Mouse (Mus musculus) embryonic facial prominence, embryonic 14.5 days (tissue): Measurements from ENCODE around the gene Ech1. TPM values are rescaled to one million over a fixed set of nuclear protein-coding genes. Genes with fewer than 3 reads are reported as not detected.
A peak's percentile ranks its signal among the peaks of the same experiment; 100 is the strongest.

ENCODE experiments used
- ATAC-seq: fragments of 200-750 bp; cut with Nextera tagmentation; 2 replicates; pipeline ENCODE4 v1.8.0; 2017; ENCODE audit warnings: low read depth, moderate number of reproducible peaks, moderate TSS enrichment
- DNase-seq: peaks from one replicate; pipeline ENCODE4 v3.0.0-alpha.2; 2015; ENCODE audit warnings: low spot score
- H3K27ac ChIP-seq: fragments of 300-500 bp; sonication (generic); replicated peaks from 2 replicates; pipeline ENCODE4 v1.5.1; 2014; ENCODE audit warnings: low read depth, mild to moderate bottlenecking, low read length, moderate library complexity
- H3K27me3 ChIP-seq: fragments of 300-500 bp; sonication (generic); replicated peaks from 2 replicates; pipeline ENCODE4 v1.6.1; 2014; ENCODE audit warnings: low read length; ENCODE audit not compliant: control insufficient read depth, insufficient read depth
- H3K36me3 ChIP-seq: fragments of 300-500 bp; sonication (generic); 2 replicates; pipeline ENCODE4 v1.6.1; 2014; ENCODE audit warnings: low read length, mixed read lengths; ENCODE audit not compliant: control insufficient read depth, insufficient read depth
- H3K4me1 ChIP-seq: fragments of 300-500 bp; sonication (generic); 2 replicates; pipeline ENCODE4 v1.6.1; 2014; ENCODE audit warnings: antibody characterized with exemption, low read length; ENCODE audit not compliant: control insufficient read depth, insufficient read depth
- H3K4me2 ChIP-seq: fragments of 300-500 bp; sonication (generic); 2 replicates; pipeline ENCODE4 v1.6.1; 2014; ENCODE audit warnings: low read depth, mild to moderate bottlenecking, low read length, moderate library complexity, mixed read lengths
- H3K4me3 ChIP-seq: fragments of 300-500 bp; sonication (generic); 2 replicates; pipeline ENCODE4 v1.5.1; 2014; ENCODE audit warnings: low read depth, mild to moderate bottlenecking, low read length
- H3K9ac ChIP-seq: fragments of 300-500 bp; sonication (generic); 2 replicates; pipeline ENCODE4 v1.6.1; 2014; ENCODE audit warnings: low read depth, mild to moderate bottlenecking, low read length, moderate library complexity, mixed read lengths
- H3K9me3 ChIP-seq: fragments of 300-500 bp; sonication (generic); 2 replicates; pipeline ENCODE4 v1.6.1; 2016; ENCODE audit warnings: low read length; ENCODE audit not compliant: control insufficient read depth
- WGBS: fragments of 180-500 bp; shearing (Covaris S2); extraction: QIAGEN DNeasy Blood & Tissue Kit; methylation state at CpG from one replicate; pipeline ENCODE4 v1.1.7; 2014; 5-methylcytosine and 5-hydroxymethylcytosine counted together
- polyA plus RNA-seq: library from polyadenylated mRNA; unstranded; fragments of >200 nt; fragmentation: Nextera tagmentation; extraction: Ambion mirVana; gene quantifications from 2 replicates; pipeline ENCODE4 v1.2.1, GENCODE M21; 2014

Gene Ech1
- polyA plus RNA-seq, 1 experiment from 2014 or later, result 183 TPM

GRCm38 (mm10) chr7:28849700-28850236 lies 24.8 kb downstream of the Ech1 start:
- Histone ChIP-seq H3K36me3 (no peaks in the 10 kb centered on the region), H3K27ac (peak overlapping the region; percentile 67), H3K4me3 (no peak overlapping the region), H3K27me3 (no peaks in the 10 kb centered on the region), H3K9ac (no peak overlapping the region), H3K4me2 (no peak overlapping the region), H3K9me3 (no peaks in the 10 kb centered on the region), H3K4me1 (peaks cover 5% of the 10 kb centered on the region; the same call in 1 of the 2 replicates)
- DNase-seq, result peak; percentile 84
- 25% methylated on average over 1 of the region's 1 CpGs for WGBS
- peak; percentile 90 for ATAC-seq

GRCm38 (mm10) chr7:28850642-28851041 lies 25.6 kb downstream of the Ech1 start:
- Histone ChIP-seq H3K27ac (0 out of 2 replicates have a peak overlapping the region, but pooled peaks have one; percentile 15), H3K9ac (no peak overlapping the region), H3K36me3 (no peaks in the 10 kb centered on the region), H3K9me3 (no peaks in the 10 kb centered on the region), H3K4me1 (peaks cover 5% of the 10 kb centered on the region; the same call in 1 of the 2 replicates), H3K4me3 (no peak overlapping the region), H3K4me2 (no peak overlapping the region), H3K27me3 (no peaks in the 10 kb centered on the region)
- no peak for ATAC-seq
- no peak for DNase-seq
- WGBS, result 81% methylated on average over 4 of the region's 4 CpGs

GRCm38 (mm10) chr7:28859953-28860352 lies 34.9 kb downstream of the Ech1 start:
- no peak for DNase-seq
- whole genome bisulfite sequencing, result 80% methylated on average over 2 of the region's 2 CpGs
- no peaks in the 10 kb centered on the region for H3K9me3 ChIP-seq
- no peak overlapping the region for H3K9ac ChIP-seq
- H3K27me3 ChIP-seq, result no peaks in the 10 kb centered on the region
- peaks cover 11% of the 10 kb centered on the region; the same call in 1 of the 2 replicates for H3K4me1 ChIP-seq
- H3K36me3 ChIP-seq, result no peaks in the 10 kb centered on the region
- H3K4me3 ChIP-seq, result no peak overlapping the region
- ATAC-seq, result no peak
- no peak overlapping the region for H3K4me2 ChIP-seq
- no peak overlapping the region for H3K27ac ChIP-seq

GRCm38 (mm10) chr7:28860898-28861297 lies 35.9 kb downstream of the Ech1 start:
- no peak overlapping the region for H3K9ac ChIP-seq
- no peaks in the 10 kb centered on the region for H3K36me3 ChIP-seq
- peaks cover 15% of the 10 kb centered on the region; the same call in 1 of the 2 replicates for H3K4me1 ChIP-seq
- WGBS, result 84% methylated on average over 6 of the region's 6 CpGs
- no peaks in the 10 kb centered on the region for H3K9me3 ChIP-seq
- ATAC-seq (no peak), DNase-seq (no peak)
- H3K4me2 ChIP-seq, result no peak overlapping the region
- no peaks in the 10 kb centered on the region for H3K27me3 ChIP-seq
- H3K4me3 ChIP-seq, result no peak overlapping the region
- H3K27ac ChIP-seq, result no peak overlapping the region

- 77% methylated on average over 15 of the region's 15 CpGs for WGBS
- no peaks in the 10 kb centered on the region for H3K27me3 ChIP-seq
- no peaks in the 10 kb centered on the region for H3K9me3 ChIP-seq
- DNase-seq (no peak), ATAC-seq (no peak)
- no peak overlapping the region for H3K9ac ChIP-seq
- H3K4me1 ChIP-seq, result peaks cover 15% of the 10 kb centered on the region; the same call in 1 of the 2 replicates
- H3K4me2 ChIP-seq, result no peak overlapping the region
- no peak overlapping the region for H3K27ac ChIP-seq
- H3K4me3 ChIP-seq, result no peak overlapping the region
- H3K36me3 ChIP-seq, result no peaks in the 10 kb centered on the region
These were observed 37.9 kb downstream of the Ech1 start for GRCm38 (mm10) chr7:28862817-28863499.

GRCm38 (mm10) chr7:28863540-28863939 lies 38.5 kb downstream of the Ech1 start, which contains the start of gene Lgals7:
Lgals7 (plus strand) TSS chr7:28863853.
- H3K9me3 ChIP-seq, result no peaks in the 10 kb centered on the region
- no peaks in the 10 kb centered on the region for H3K36me3 ChIP-seq
- peaks cover 15% of the 10 kb centered on the region; the same call in 1 of the 2 replicates for H3K4me1 ChIP-seq
- H3K9ac ChIP-seq, result peak within 1 kb of the TSS; percentile 4; the same call in 1 of the 2 replicates
- no peaks in the 10 kb centered on the region for H3K27me3 ChIP-seq
- ATAC-seq (no peak), DNase-seq (no peak)
- H3K27ac ChIP-seq, result peak within 1 kb of the TSS; percentile 65
- WGBS, result 68% methylated on average over 6 of the region's 6 CpGs
- peak within 1 kb of the TSS; percentile 5; the same call in 1 of the 2 replicates for H3K4me3 ChIP-seq
- peak within 1 kb of the TSS; percentile 33 for H3K4me2 ChIP-seq

GRCm38 (mm10) chr7:28864288-28864750 lies 39.3 kb downstream of the Ech1 start:
- Histone ChIP-seq H3K9ac (peak overlapping the region; percentile 4; the same call in 1 of the 2 replicates), H3K27me3 (no peaks in the 10 kb centered on the region), H3K4me2 (peak overlapping the region; percentile 33), H3K4me1 (peaks cover 15% of the 10 kb centered on the region; the same call in 1 of the 2 replicates), H3K4me3 (peak overlapping the region; percentile 5; the same call in 1 of the 2 replicates), H3K9me3 (no peaks in the 10 kb centered on the region), H3K27ac (peak overlapping the region; percentile 65), H3K36me3 (no peaks in the 10 kb centered on the region)
- WGBS, result 31% methylated on average over 9 of the region's 9 CpGs
- DNase-seq, result peak; percentile 61
- peak; percentile 41 for ATAC-seq

- ATAC-seq, result peak; percentile 80
- Histone ChIP-seq H3K4me1 (peaks cover 15% of the 10 kb centered on the region; the same call in 1 of the 2 replicates), H3K27ac (peak overlapping the region; percentile 36), H3K36me3 (no peaks in the 10 kb centered on the region), H3K4me2 (peak overlapping the region; percentile 52), H3K9ac (peak overlapping the region; percentile 40; the same call in 1 of the 2 replicates), H3K27me3 (no peaks in the 10 kb centered on the region), H3K9me3 (no peaks in the 10 kb centered on the region), H3K4me3 (peak overlapping the region; percentile 26)
- DNase-seq, result peak; percentile 88
- 39% methylated on average over 33 of the region's 33 CpGs for WGBS
These were observed 40.7 kb downstream of the Ech1 start for GRCm38 (mm10) chr7:28865481-28866300.
